Mouse (Mus musculus) liver, postnatal 0 days (tissue): ENCODE results near the gene Ppm1l. TPM values are rescaled to one million over a fixed set of nuclear protein-coding genes. Genes with fewer than 3 reads are reported as not detected.
A peak's percentile ranks its signal among the peaks of the same experiment; 100 is the strongest.
"Not testable (repeated sequence)": the region's sequence is repeated elsewhere in the genome, so short reads cannot be mapped to it uniquely, and the experiment has no call there.

Experiments
- ATAC-seq: fragments of 200-750 bp; cut with Nextera tagmentation; 2 replicates; pipeline ENCODE4 v1.8.0; 2017; ENCODE audit warnings: mild to moderate bottlenecking, moderate library complexity
- DNase-seq: peaks from one replicate; pipeline ENCODE4 v3.0.0-alpha.2; 2016
- H3K27ac ChIP-seq: fragments of 300-500 bp; sonication (generic); 2 replicates; pipeline ENCODE4 v1.5.1; 2014; ENCODE audit warnings: antibody characterized with exemption, moderate library complexity, mild to moderate bottlenecking, low read depth
- H3K27me3 ChIP-seq: fragments of 300-500 bp; sonication (generic); 2 replicates; pipeline ENCODE4 v1.6.1; 2014; ENCODE audit warnings: low read length, control low read depth, mixed read lengths; ENCODE audit not compliant: insufficient read depth
- H3K36me3 ChIP-seq: fragments of 300-500 bp; sonication (generic); replicated peaks from 2 replicates; pipeline ENCODE4 v1.6.1; 2014; ENCODE audit warnings: mild to moderate bottlenecking, control low read depth, low read length, moderate library complexity, mixed read lengths; ENCODE audit not compliant: insufficient read depth
- H3K4me1 ChIP-seq: fragments of 300-500 bp; sonication (generic); 2 replicates; pipeline ENCODE4 v1.6.1; 2014; ENCODE audit warnings: antibody characterized with exemption, mild to moderate bottlenecking, control low read depth; ENCODE audit not compliant: insufficient read depth
- H3K4me2 ChIP-seq: fragments of 300-500 bp; sonication (generic); 2 replicates; pipeline ENCODE4 v1.6.1; 2014; ENCODE audit warnings: low read depth, mild to moderate bottlenecking, low read length, moderate library complexity, mixed read lengths
- H3K4me3 ChIP-seq: fragments of 300-500 bp; sonication (generic); 2 replicates; pipeline ENCODE4 v1.5.1; 2014; ENCODE audit warnings: low read depth, low read length
- H3K9ac ChIP-seq: fragments of 300-500 bp; sonication (generic); replicated peaks from 2 replicates; pipeline ENCODE4 v1.6.1; 2014; ENCODE audit warnings: mild to moderate bottlenecking, moderate library complexity
- H3K9me3 ChIP-seq: fragments of 300-500 bp; sonication (generic); 2 replicates; pipeline ENCODE4 v1.6.1; 2016; ENCODE audit warnings: mild to moderate bottlenecking, control low read depth, low read length, mixed read lengths
- CTCF ChIP-seq: sonication (generic); IDR thresholded peaks from 2 replicates; pipeline ENCODE4 v1.5.1; 2016; ENCODE audit warnings: antibody characterized with exemption, low read depth
- EP300 ChIP-seq: IDR thresholded peaks from 2 replicates; pipeline ENCODE4 v1.6.1; 2016; ENCODE audit warnings: antibody characterized with exemption, low read depth, mild to moderate bottlenecking
- WGBS: fragments of 180-500 bp; shearing (Covaris S2); extraction: QIAGEN DNeasy Blood & Tissue Kit; methylation state at CpG from one replicate; pipeline ENCODE4 v1.1.7; 2014; ENCODE audit not compliant: insufficient replicate concordance; 5-methylcytosine and 5-hydroxymethylcytosine counted together
- polyA plus RNA-seq: library from polyadenylated mRNA; unstranded; fragments of >200 nt; fragmentation: Nextera tagmentation; extraction: Ambion mirVana; gene quantifications from 2 replicates; pipeline ENCODE4 v1.2.1, GENCODE M21; 2015

The Ppm1l gene
- polyA plus RNA-seq, 1 experiment from 2014 or later, result 2.8 TPM

- Histone ChIP-seq H3K9ac (no peak overlapping the region), H3K9me3 (no peaks in the 10 kb centered on the region; the same call in 1 of the 2 replicates), H3K4me3 (no peak overlapping the region), H3K4me1 (no peaks in the 10 kb centered on the region), H3K4me2 (no peak overlapping the region), H3K36me3 (no peaks in the 10 kb centered on the region), H3K27me3 (no peaks in the 10 kb centered on the region), H3K27ac (no peak overlapping the region)
- TF ChIP-seq CTCF (peak; percentile 47), EP300 (no peak)
- no peak for DNase-seq
- WGBS, result 76% methylated on average over 3 of the region's 3 CpGs
- no peak for ATAC-seq
These were observed 56.1 kb downstream of the Ppm1l start for GRCm38 (mm10) chr3:69372731-69373130.

- Histone ChIP-seq H3K4me1 (no peaks in the 10 kb centered on the region), H3K9ac (no peak overlapping the region), H3K9me3 (no peaks in the 10 kb centered on the region; the same call in 1 of the 2 replicates), H3K36me3 (no peaks in the 10 kb centered on the region), H3K27me3 (no peaks in the 10 kb centered on the region), H3K27ac (no peak overlapping the region), H3K4me2 (no peak overlapping the region), H3K4me3 (no peak overlapping the region)
- no peak for DNase-seq
- ATAC-seq, result no peak
- TF ChIP-seq CTCF (no peak), EP300 (no peak)
- 58% methylated on average over 10 of the region's 10 CpGs for WGBS
These were observed 57.1 kb downstream of the Ppm1l start for GRCm38 (mm10) chr3:69373544-69374306.

- Histone ChIP-seq H3K27me3 (no peaks in the 10 kb centered on the region), H3K36me3 (no peaks in the 10 kb centered on the region), H3K27ac (no peak overlapping the region), H3K4me1 (no peaks in the 10 kb centered on the region), H3K4me2 (no peak overlapping the region), H3K9ac (no peak overlapping the region), H3K9me3 (no peaks in the 10 kb centered on the region; the same call in 1 of the 2 replicates), H3K4me3 (no peak overlapping the region)
- no peak for TF ChIP-seq CTCF
- no peak for TF ChIP-seq EP300
- 66% methylated on average over 5 of the region's 5 CpGs for WGBS
- DNase-seq (no peak), ATAC-seq (no peak)
These were observed 57.9 kb downstream of the Ppm1l start for GRCm38 (mm10) chr3:69374538-69374937.

- no peaks in the 10 kb centered on the region for H3K27me3 ChIP-seq
- H3K4me1 ChIP-seq, result no peaks in the 10 kb centered on the region
- ATAC-seq, result no peak
- no peak overlapping the region for H3K9ac ChIP-seq
- 83% methylated on average over 5 of the region's 5 CpGs for WGBS
- H3K9me3 ChIP-seq, result no peaks in the 10 kb centered on the region; the same call in 1 of the 2 replicates
- TF ChIP-seq CTCF, result no peak
- no peak overlapping the region for H3K4me3 ChIP-seq
- H3K27ac ChIP-seq, result no peak overlapping the region
- H3K4me2 ChIP-seq, result no peak overlapping the region
- no peak for DNase-seq
- no peaks in the 10 kb centered on the region for H3K36me3 ChIP-seq
These were observed 58.3 kb downstream of the Ppm1l start for GRCm38 (mm10) chr3:69374983-69375382.

GRCm38 (mm10) chr3:69381213-69381612, 64.6 kb downstream of the Ppm1l start:
- ATAC-seq (no peak), DNase-seq (no peak)
- H3K9me3 ChIP-seq, result no peaks in the 10 kb centered on the region
- no peaks in the 10 kb centered on the region for H3K36me3 ChIP-seq
- H3K9ac ChIP-seq, result no peak overlapping the region
- no peaks in the 10 kb centered on the region for H3K27me3 ChIP-seq
- H3K4me3 ChIP-seq, result no peak overlapping the region
- H3K4me1 ChIP-seq, result no peaks in the 10 kb centered on the region
- TF ChIP-seq EP300 (no peak), CTCF (no peak)
- 84% methylated on average over 4 of the region's 4 CpGs for WGBS
- no peak overlapping the region for H3K27ac ChIP-seq
- H3K4me2 ChIP-seq, result no peak overlapping the region

GRCm38 (mm10) chr3:69391834-69392233, 75.2 kb downstream of the Ppm1l start:
- H3K27me3 ChIP-seq, ATAC-seq, H3K4me1 ChIP-seq, H3K27ac ChIP-seq, H3K4me3 ChIP-seq, H3K9ac ChIP-seq, H3K4me2 ChIP-seq, DNase-seq, H3K9me3 ChIP-seq, H3K36me3 ChIP-seq: not testable (repeated sequence)
- WGBS, result 86% methylated on average over 10 of the region's 10 CpGs
